Mouse (Mus musculus): ENCODE results near the gene Ndufa4l2. TPM values are rescaled to one million over a fixed set of nuclear protein-coding genes. Genes with fewer than 3 reads are reported as not detected.

The Ndufa4l2 gene
- polyA plus RNA-seq, 1 experiment, result 6.1 TPM

DNA sequence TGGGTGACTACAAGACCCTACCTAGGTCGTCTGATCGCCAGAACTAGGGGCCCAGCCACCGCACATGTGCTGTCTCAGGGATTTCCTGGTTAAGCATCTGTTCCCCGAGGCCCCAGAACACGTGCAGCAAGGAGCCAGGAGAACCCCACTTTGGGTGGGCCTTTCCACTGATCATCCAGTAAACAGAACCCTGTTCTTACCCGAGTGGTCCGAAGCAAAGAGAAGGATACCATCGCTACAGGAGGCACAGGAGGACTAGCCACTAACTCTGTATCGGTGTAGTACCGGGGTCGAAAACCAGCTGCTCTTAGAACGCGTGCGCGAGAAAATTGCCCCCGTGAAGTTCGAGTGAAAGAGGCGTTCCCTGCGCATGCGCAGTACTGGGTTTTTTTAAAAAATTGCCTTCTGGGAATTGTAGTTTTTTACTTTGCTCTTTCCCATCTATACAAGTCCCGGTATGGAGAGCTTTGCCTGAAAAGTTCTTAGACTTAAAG is 7.4 kb downstream of the Ndufa4l2 start, which contains the start of gene Shmt2:
Gene Shmt2, minus strand, starts transcription at position 357 of the 494 bp plus-strand sequence.
- under 1% methylated on average over 21 of the region's 21 CpGs for WGBS
- DNase-seq (ENCODE audit: low read depth, low spot score), result peak; percentile 67

DNA sequence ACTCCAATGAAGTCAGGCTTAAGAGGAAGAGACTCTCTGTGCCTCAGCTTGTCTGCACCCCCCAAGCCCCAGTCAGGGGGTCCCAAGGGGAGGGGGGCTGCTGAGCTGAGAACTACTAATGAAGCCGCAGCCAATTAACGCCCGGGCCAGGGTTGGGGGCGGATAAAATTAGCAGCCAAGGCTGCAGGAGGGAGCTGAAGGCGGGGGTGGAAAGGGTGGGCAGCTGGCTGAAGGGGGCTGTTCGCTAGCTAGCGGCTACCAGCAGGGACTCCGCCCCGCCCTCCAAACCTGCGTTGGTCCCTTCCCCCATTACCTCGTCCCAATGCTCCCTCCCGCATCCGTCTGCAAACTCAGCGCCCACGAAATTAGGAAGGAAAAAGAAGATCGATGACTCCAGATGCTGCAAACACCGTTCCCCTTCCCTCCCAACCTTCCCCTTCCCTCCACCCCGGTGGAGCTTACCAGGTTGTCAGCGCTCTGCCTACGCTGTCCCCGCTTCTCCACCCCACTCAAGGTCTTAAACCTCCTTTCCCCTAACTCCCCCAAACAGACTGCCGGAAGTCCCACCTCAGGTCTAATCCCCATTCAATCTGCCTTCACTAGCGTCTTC is 10.0 kb downstream of the Ndufa4l2 start:
- DNase-seq (ENCODE audit: low read depth, low spot score), result no peak
- whole genome bisulfite sequencing, result 21% methylated on average over 23 of the region's 23 CpGs

DNA sequence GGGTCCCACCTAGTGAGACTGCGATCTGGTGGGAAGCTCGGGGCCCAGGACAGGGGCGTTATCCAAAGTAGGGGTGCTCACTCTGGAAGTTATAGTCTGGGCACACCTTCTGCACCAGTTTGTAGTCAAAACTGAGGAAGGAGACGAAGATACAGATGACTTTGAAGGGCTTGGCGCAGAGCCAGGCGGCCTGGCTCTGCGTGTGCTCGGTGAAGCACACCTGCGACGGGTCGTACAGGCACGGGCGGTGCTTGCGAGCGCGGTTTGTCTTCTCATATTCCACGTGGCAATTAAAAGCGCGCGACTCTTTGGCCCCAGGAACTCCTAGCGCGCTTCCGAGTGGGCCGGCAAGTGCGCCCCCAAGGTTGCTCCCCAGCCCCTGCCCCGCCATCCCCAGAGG is 11.3 kb downstream of the Ndufa4l2 start:
- WGBS, result 3% methylated on average over 26 of the region's 26 CpGs
- DNase-seq (ENCODE audit: low read depth, low spot score), result no peak

DNA sequence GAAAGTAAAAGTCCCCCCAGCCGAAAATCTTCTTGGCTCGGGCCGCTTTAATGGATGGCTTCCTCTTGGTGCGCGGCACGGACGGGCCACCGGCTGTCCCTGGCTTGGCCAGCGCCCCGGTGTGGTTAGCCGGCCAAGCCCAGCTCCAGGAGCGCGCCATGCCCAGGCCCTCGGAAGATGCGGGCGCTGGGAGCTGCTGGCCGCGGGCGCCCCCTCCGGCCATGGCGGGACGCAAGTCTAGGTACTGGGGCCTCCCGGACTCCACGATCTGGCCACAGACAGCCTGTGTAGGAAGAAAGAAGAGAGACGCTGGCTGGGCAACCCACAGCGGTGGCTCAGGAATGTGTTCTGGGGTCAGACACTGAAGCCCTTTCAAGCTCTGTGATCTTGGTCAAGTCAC is 11.9 kb downstream of the Ndufa4l2 start:
- no peak for DNase-seq (ENCODE audit: low read depth, low spot score)
- WGBS, result 4% methylated on average over 26 of the region's 26 CpGs

DNA sequence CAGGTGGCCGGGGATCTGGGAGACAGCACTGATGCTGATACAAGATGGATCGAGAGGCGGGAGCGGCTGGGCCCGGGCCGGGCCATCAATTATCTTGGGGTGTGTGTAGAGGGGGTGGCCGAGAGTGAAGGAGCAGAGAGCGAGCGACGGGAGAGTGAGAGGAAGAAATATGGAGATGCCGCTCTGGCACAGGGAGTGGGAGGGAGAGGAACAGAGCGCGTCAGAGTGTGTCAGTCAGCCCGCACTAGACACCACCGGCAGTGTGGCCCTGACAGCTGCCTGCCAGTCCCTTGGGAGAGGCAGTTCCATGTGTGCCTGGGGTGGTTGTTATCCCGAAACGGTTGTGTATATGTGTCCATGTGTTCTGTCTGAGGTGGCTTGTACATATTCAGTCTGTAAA is 12.7 kb downstream of the Ndufa4l2 start:
- WGBS, result 13% methylated on average over 17 of the region's 17 CpGs
- no peak for DNase-seq (ENCODE audit: low read depth, low spot score)

DNA sequence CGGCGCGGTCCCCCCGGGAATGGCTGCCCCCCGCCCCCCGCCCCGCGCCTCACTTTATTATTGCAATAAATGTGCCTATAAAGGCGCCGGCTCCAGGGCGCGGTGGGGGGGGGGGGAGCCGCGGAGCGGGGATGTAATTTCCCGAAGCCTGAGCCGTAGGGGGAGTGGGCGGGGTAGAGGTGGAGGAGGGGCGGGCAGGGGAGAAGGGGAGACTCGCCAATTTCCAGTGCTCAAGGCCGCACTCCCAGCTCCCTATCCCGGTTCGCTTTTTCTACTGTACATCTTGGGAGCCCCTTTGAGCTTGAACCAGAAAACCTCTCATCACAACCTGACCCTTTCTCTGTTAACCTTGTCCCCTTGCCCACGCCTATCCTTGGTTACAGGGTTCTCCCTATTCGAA is 16.2 kb downstream of the Ndufa4l2 start:
- 3% methylated on average over 25 of the region's 25 CpGs for WGBS
- no peak for DNase-seq (ENCODE audit: low read depth, low spot score)

DNA sequence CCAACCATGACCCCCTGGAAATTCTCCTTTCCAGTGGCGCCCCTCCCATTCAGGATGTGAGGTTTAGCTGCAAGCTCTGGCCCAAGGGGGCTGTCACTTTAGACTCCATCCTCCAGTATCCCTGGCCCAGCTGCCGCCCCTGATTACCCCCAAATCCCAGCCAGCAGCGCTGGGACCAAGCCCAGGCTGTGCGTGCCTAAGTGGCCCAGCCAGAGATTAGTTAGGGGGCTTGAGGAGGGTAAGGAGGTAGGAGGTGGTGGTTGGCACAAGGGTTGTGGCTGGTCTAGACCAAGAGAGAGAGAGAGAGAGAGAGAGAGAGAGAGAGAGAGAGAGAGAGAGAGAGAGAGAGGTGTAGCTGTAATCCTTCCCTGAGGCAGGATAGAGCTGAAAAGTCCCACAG is 16.8 kb downstream of the Ndufa4l2 start:
- no peak for DNase-seq (ENCODE audit: low read depth, low spot score)
- WGBS, result 17% methylated on average over 4 of the region's 4 CpGs

DNA sequence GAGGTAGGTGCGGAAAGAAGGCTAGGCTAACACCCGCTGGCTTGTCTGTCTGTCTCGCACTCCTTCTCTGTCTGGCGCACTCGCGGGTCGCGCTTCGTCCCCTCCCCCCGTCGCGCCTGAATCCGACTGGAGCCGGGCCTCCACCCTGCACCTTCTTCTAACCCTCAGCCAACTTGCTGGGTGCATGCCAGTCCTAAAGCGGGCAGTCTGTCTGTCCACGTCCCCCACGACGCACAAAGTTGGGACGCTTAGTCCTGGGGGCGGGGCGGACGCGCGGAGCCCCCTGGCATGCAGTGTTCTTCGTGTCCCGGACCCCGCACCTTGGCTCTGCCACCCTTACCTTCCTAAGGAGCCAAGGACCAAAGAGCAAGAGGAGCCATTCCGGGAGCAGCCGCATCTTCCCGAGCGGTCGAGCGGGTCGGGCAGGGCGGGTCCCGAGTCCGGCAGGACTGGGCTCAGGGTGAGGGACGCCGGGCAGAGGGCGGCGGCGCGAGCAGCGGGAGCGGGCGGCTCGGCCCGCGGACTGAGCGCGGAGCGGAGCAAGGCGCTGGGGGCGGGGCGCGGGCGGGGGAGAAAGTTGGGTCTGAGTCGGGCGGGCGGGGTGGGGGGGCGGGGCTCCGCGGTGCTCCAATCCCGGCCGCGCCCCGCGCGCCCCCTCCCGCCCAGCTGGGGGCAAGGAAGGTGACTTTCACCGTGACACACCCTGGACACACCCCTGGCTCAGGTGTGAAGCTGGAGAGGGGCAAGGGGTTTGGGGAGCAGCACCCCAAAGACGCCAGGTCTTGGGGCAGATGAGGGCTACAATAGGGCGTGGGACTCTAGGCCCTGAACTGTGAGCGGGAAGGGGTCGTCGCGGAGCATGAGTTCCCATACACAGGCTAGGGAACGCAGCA is 19.5 kb downstream of the Ndufa4l2 start, which contains the start of gene Nxph4:
Gene Nxph4, minus strand, starts transcription at position 524 of the 893 bp plus-strand sequence.
- under 1% methylated on average over 70 of the region's 78 CpGs for WGBS
- no peak for DNase-seq (ENCODE audit: low read depth, low spot score)

DNA sequence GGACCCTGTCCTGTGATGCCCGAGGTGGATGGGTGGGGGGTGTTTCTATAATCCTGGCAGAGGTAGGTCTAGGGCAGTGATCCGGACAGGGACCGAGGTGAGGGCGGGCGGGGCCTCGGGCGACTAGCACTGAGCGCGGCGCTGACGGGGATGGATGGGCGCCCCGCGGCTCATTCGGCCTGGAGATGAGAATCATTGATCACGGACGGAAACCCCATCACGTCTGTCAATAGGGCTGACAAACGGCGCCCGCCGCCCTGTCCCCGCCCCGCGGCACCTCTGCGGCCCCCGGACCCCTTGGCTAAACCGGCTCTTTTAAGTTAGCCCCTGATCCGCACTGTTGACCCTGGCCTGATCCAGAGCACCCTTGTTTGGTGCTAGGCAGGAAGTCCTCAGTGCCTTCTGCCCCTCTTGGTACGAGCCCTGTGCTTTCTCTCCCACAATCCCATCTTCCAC is 20.2 kb downstream of the Ndufa4l2 start:
- no peak for DNase-seq (ENCODE audit: low read depth, low spot score)
- WGBS, result 3% methylated on average over 30 of the region's 30 CpGs

DNA sequence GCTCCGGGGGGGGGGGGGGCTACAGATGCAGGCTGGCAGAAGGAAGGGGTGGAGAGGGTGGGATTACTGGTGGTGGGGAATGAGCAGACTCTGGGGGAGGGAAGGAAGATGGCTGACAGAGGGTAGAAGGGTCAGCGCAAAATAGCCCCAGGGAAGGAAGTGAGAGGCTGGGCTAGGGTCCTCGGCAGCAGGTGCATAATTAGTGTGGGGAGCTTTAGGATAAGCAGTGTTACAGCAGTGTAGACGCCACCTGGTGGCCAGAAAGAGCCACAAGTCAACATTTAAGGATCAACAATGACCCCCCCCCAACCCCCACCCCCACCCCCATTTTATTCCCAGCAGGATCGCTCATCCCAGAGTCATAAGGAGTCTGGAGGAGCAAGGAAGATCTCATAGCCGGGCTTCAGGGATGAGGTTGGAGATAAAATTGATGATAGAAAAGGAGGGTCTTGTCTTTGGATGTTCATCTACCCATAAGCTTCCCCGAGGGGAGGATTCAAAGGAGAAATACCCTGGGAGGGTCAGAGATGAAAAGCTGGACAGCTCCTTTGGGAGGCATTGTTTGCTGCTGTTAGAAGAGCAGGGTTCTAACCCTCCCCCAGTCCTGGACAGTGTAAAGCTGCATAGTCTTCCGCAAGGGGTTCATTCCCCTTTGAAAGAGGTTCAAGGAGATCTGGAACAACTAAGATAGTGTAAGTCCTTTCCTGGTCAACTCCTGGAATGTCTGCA is 22.0 kb downstream of the Ndufa4l2 start:
- WGBS, result 16% methylated on average over 8 of the region's 8 CpGs
- DNase-seq (ENCODE audit: low read depth, low spot score), result no peak

DNA sequence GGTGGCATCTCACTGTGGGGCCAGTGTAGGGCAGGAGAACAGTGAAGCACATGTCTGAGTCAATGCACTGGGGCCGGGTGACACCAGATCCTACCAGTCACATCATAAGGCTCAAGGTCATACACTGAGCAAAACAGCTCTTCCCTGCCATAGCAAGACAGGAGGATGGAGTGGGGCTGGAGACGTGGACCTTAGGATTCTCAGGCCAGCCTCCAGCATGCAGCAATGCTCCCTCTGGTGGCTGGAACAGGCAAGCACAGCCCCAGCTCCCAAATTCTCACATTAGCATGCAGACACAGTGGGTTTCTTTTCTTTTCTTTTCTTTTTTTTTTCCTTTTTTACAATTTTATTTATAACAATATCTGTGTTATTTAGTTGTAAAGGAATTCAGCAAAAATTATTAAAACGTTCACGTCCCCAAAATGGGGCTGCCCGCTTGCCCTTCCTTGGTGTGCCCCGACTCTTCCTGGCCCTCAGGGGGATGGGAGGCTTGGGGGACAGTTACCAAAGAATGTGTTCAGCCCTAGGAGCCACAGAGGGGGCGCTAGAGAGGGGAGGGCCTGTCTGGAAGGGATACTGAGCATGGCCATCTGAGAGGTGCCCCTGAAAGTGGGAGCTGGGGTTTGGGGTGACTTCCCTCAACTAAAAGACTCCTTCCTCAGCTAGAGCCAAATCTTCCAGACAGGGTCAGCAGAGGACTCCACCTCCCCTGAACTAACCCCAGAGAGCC is 23.3 kb downstream of the Ndufa4l2 start:
- no peak for DNase-seq (ENCODE audit: low read depth, low spot score)

DNA sequence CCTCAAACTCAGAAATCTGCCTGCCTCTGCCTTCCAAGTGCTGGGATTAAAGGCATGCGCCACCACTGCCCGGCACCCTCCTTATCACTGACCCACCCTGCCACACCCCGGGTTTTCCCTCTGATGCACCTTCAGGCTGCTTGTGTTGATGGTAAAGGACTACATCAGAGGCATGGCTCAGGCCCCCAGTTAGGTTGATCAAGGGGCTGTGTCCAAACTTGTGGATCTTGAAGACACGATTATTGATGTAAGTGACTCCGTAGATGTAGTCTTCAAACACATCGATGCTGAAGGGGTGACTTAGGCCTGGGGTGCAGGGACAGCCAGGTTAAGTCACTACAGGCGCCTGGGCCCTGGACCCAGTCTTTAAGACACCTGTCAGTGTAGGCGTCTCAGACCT is 26.7 kb downstream of the Ndufa4l2 start:
- DNase-seq (ENCODE audit: low read depth, low spot score), result no peak
- WGBS, result 88% methylated on average over 8 of the region's 8 CpGs

More for the DNA sequence above, 23.3 kb downstream of the Ndufa4l2 start:
- 34% methylated on average over 7 of the region's 7 CpGs for WGBS

DNA sequence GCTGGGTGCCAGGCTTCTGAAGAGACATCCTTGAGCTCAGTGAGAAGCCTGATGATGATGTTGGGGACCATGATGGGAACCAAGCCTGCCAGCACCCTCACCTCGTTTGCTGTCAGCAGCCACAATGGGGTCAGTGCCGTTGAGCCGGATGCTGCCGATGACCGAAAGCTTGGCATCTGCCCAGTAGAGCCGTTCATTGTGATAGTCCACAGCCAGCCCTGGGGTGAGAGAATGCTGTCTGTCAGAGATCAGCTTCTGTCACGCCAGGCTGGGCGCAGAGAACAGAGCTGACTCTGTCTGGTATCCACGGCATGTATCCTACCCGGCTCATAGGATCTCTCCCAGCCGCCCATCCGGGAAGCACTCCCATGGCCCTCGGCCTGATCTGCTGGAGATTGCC is 27.3 kb downstream of the Ndufa4l2 start:
- 87% methylated on average over 13 of the region's 13 CpGs for WGBS
- no peak for DNase-seq (ENCODE audit: low read depth, low spot score)

DNA sequence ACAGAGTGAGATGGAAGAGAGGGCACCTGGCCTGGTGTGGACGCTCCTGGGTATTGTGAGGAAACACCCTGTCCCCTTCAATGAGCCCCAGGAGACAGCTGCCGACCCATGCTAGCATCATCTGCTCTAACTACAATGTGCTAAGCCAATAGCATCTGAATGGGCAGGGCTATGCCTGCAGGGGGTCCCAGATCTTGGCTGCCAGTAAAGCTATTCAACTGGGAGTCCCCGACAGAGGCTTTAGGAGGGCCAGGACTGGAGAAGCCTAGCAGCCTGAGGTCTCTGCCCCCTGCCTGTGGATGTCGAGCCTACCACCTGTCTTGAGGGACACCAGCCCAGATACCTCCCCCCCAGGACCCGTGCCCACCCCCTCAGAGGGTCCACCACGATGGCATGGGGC is 28.0 kb downstream of the Ndufa4l2 start:
- WGBS, result 69% methylated on average over 6 of the region's 6 CpGs
- no peak for DNase-seq (ENCODE audit: low read depth, low spot score)

DNA sequence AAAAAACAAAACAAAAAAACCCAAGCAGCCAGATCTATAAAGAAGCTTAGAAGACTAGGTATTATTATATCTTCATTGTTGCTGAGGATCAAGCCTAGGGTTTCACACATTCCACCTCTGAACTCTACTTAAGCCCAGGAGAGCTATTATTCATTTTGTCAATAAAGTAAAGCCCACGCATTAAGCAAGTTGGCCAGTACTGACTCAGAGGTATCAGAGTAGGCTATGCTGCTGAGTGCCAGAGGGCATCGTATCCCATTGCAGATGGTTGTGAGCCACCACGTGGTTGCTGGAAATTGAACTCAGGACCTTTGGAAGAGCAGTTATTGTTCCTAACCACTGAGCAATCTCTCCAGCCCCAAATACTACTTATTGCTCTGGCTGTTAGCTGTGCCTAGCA is 29.1 kb downstream of the Ndufa4l2 start:
- WGBS, result 83% methylated on average over 3 of the region's 3 CpGs
- no peak for DNase-seq (ENCODE audit: low read depth, low spot score)

DNA sequence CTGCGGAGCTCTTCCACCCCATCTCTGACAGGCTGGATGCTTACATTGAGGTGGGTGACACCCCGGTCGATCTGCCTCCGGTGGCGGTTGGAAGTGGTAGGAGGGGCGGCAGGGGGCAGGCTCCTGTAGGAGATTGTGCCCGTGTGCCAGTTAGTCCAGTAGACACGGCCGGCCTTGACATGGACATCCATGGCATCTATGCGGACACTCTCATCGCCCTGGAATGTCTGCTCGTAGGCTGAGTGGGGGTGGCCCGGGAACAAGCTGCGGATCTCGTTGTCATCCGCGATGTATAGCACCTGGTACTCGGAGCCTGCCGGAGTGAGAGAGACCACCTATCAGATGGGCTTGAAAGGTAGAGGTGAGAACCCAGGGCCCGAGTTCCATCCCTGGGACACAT is 29.6 kb downstream of the Ndufa4l2 start:
- 89% methylated on average over 20 of the region's 20 CpGs for WGBS
- no peak for DNase-seq (ENCODE audit: low read depth, low spot score)

DNA sequence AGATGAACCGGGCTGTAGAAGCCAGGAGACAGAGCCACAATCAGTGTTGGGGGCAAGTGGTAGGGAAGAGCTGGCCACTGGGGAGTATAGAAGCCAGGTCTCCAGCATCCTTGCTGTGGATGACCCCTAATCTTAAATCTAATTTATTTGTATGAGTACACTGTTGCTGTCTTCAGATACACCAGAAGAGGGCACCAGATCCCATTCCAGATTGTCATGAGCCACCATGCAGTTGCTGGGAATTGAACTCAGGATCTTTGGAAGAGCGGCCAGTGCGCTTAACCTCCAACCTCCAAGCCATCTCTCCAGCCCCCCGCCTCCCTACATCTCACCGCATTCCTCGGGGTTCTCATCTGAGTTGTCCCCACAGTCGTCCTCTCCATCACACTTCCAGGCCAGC is 31.7 kb downstream of the Ndufa4l2 start:
- DNase-seq (ENCODE audit: low read depth, low spot score), result no peak
- WGBS, result 91% methylated on average over 7 of the region's 7 CpGs

DNA sequence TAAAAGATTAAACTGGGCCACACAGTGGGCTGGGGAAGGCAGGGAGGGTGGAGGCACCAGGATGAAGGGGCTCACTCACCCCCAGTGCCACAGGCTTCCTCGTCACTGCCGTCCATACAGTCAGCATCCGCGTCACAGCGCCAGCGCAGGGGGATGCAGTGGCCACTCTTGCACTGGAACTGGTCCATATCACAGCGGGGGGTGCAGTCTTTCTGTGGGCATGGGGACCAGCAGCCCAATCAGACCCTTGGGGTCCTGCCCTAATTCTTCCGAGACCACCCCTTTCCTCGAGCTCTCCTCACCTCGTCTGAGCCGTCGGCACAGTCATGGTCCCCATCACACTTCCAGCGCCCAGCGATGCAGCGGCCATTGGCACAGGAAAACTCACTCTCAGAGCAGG is 33.5 kb downstream of the Ndufa4l2 start:
- WGBS, result 96% methylated on average over 15 of the region's 15 CpGs

DNA sequence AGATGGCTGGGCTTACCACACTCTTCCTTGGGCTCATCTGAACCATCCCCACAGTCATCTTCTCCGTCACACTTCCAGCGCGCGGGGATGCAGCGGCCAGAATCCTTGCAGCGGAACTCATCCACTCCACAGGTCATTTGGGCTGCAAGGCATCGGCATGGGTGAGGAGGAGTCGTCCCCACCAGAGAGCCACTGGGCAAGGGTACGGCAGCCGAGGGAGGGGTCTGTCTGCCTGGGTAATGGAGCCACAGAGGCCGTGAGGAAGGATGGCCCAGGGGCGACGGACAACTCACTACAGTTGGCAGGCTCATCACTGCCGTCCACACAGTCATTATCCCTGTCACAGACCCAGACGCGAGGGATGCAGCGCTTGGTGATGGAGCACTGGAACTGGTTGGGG is 35.1 kb downstream of the Ndufa4l2 start:
- WGBS, result 92% methylated on average over 17 of the region's 17 CpGs
- DNase-seq (ENCODE audit: low read depth, low spot score), result no peak

More for the DNA sequence above, 33.5 kb downstream of the Ndufa4l2 start:
- no peak for DNase-seq (ENCODE audit: low read depth, low spot score)

Data from large intestine, adult 2 months (tissue).